Mouse (Mus musculus) forebrain, embryonic 12.5 days (tissue): Measurements from ENCODE around the gene Tnmd. TPM values are rescaled to one million over a fixed set of nuclear protein-coding genes. Genes with fewer than 3 reads are reported as not detected.

Source experiments
- ATAC-seq: fragments of 200-750 bp; cut with Nextera tagmentation; 2 replicates; pipeline ENCODE4 v1.8.0; 2017; ENCODE audit warnings: moderate TSS enrichment; ENCODE audit not compliant: low FRiP score
- H3K27ac ChIP-seq: fragments of 300-500 bp; sonication (generic); 2 replicates; pipeline ENCODE4 v1.5.1; 2016; ENCODE audit warnings: mild to moderate bottlenecking
- H3K27me3 ChIP-seq: fragments of 300-500 bp; sonication (generic); 2 replicates; pipeline ENCODE4 v1.6.1; 2016; ENCODE audit warnings: mild to moderate bottlenecking
- H3K36me3 ChIP-seq: fragments of 300-500 bp; sonication (generic); replicated peaks from 2 replicates; pipeline ENCODE4 v1.6.1; 2016; ENCODE audit warnings: mild to moderate bottlenecking
- H3K4me1 ChIP-seq: fragments of 300-500 bp; sonication (generic); 2 replicates; pipeline ENCODE4 v1.6.1; 2016
- H3K4me2 ChIP-seq: fragments of 300-500 bp; sonication (generic); 2 replicates; pipeline ENCODE4 v1.6.1; 2016; ENCODE audit warnings: mild to moderate bottlenecking, moderate library complexity
- H3K4me3 ChIP-seq: fragments of 300-500 bp; sonication (generic); replicated peaks from 2 replicates; pipeline ENCODE4 v1.5.1; 2016; ENCODE audit warnings: mild to moderate bottlenecking
- H3K9ac ChIP-seq: fragments of 300-500 bp; sonication (generic); 2 replicates; pipeline ENCODE4 v1.6.1; 2016; ENCODE audit warnings: mild to moderate bottlenecking
- H3K9me3 ChIP-seq: fragments of 300-500 bp; sonication (generic); 2 replicates; pipeline ENCODE4 v1.6.1; 2016
- WGBS: fragments of 180-500 bp; shearing (Covaris S2); methylation state at CpG from one replicate; pipeline ENCODE4 v1.1.7; 2016; 5-methylcytosine and 5-hydroxymethylcytosine counted together
- polyA plus RNA-seq: library from polyadenylated mRNA; unstranded; fragments of >200 nt; fragmentation: Nextera tagmentation; extraction: Ambion mirVana; gene quantifications from 2 replicates; pipeline ENCODE4 v1.2.1, GENCODE M21; 2016

Tnmd gene
- 8.0 and 12.8 TPM in 2 replicates for polyA plus RNA-seq

- no peaks in the 10 kb centered on the region for H3K9me3 ChIP-seq
- no peak within 1 kb of the TSS for H3K27ac ChIP-seq
- no peaks in the 10 kb centered on the region for H3K36me3 ChIP-seq
- no peaks in the 10 kb centered on the region for H3K4me1 ChIP-seq
- ATAC-seq: no peak
- H3K4me2 ChIP-seq: no peak within 1 kb of the TSS
- H3K27me3 ChIP-seq: 0 out of 2 replicates have a peak, but pooled peaks cover 3% of the 10 kb centered on the region
- 84% methylated on average over 5 of the region's 5 CpGs for WGBS
- no peak within 1 kb of the TSS for H3K9ac ChIP-seq
- H3K4me3 ChIP-seq: no peak within 1 kb of the TSS
These were observed at the start of gene Tnmd for GRCm38 (mm10) chrX:133850680-133851079. TSS of gene Tnmd (plus strand) at chrX:133850980.

- H3K27me3 ChIP-seq: 0 out of 2 replicates have a peak, but pooled peaks cover 3% of the 10 kb centered on the region
- no peaks in the 10 kb centered on the region for H3K9me3 ChIP-seq
- no peaks in the 10 kb centered on the region for H3K36me3 ChIP-seq
- no peak overlapping the region for H3K9ac ChIP-seq
- no peaks in the 10 kb centered on the region for H3K4me1 ChIP-seq
- H3K27ac ChIP-seq: no peak overlapping the region
- no peak overlapping the region for H3K4me3 ChIP-seq
- 94% methylated on average over 4 of the region's 4 CpGs for WGBS
- no peak for ATAC-seq
- H3K4me2 ChIP-seq: no peak overlapping the region
These were observed 2.9 kb downstream of the Tnmd start for GRCm38 (mm10) chrX:133853637-133854036.

- H3K9me3 ChIP-seq: no peaks in the 10 kb centered on the region
- no peak overlapping the region for H3K9ac ChIP-seq
- H3K4me2 ChIP-seq: no peak overlapping the region
- no peak overlapping the region for H3K4me3 ChIP-seq
- no peaks in the 10 kb centered on the region for H3K36me3 ChIP-seq
- H3K4me1 ChIP-seq: no peaks in the 10 kb centered on the region
- H3K27ac ChIP-seq: no peak overlapping the region
- WGBS: 95% methylated on average over 6 of the region's 6 CpGs
- H3K27me3 ChIP-seq: no peaks in the 10 kb centered on the region
- no peak for ATAC-seq
These were observed 19.0 kb downstream of the Tnmd start for GRCm38 (mm10) chrX:133869743-133870142.

- Histone ChIP-seq H3K4me2 (no peak overlapping the region), H3K27ac (no peak overlapping the region), H3K36me3 (0 out of 2 replicates have a peak, but pooled peaks cover 9% of the 10 kb centered on the region), H3K9ac (no peak overlapping the region), H3K4me3 (no peak overlapping the region), H3K4me1 (no peaks in the 10 kb centered on the region), H3K9me3 (no peaks in the 10 kb centered on the region), H3K27me3 (no peaks in the 10 kb centered on the region)
- 94% methylated on average over 3 of the region's 3 CpGs for WGBS
- ATAC-seq: no peak
These were observed 36.5 kb downstream of the Tnmd start for GRCm38 (mm10) chrX:133887308-133887707.

- H3K27me3 ChIP-seq: no peaks in the 10 kb centered on the region
- H3K9me3 ChIP-seq: no peaks in the 10 kb centered on the region
- ATAC-seq: no peak
- no peak overlapping the region for H3K4me2 ChIP-seq
- no peak overlapping the region for H3K27ac ChIP-seq
- no peaks in the 10 kb centered on the region for H3K4me1 ChIP-seq
- H3K4me3 ChIP-seq: no peak overlapping the region
- H3K36me3 ChIP-seq: 0 out of 2 replicates have a peak, but pooled peaks cover 9% of the 10 kb centered on the region
- no peak overlapping the region for H3K9ac ChIP-seq
- WGBS: 92% methylated on average over 5 of the region's 5 CpGs
These were observed 37.3 kb downstream of the Tnmd start for GRCm38 (mm10) chrX:133888111-133888510.

- Histone ChIP-seq H3K27me3 (0 out of 2 replicates have a peak, but pooled peaks cover 5% of the 10 kb centered on the region), H3K36me3 (peaks cover 14% of the 10 kb centered on the region), H3K9me3 (no peaks in the 10 kb centered on the region), H3K27ac (peak within 1 kb of the TSS; percentile 42; the same call in 1 of the 2 replicates), H3K4me2 (peak within 1 kb of the TSS; percentile 52), H3K9ac (peak within 1 kb of the TSS; percentile 70), H3K4me3 (peak within 1 kb of the TSS; percentile 55), H3K4me1 (no peaks in the 10 kb centered on the region)
- 29% methylated on average over 33 of the region's 33 CpGs for WGBS
- peak; percentile 96 for ATAC-seq
These were observed 47.3 kb downstream of the Tnmd start, which contains the start of gene Tspan6 for GRCm38 (mm10) chrX:133898014-133898542. TSS of gene Tspan6 (minus strand) at chrX:133898429.

- Histone ChIP-seq H3K27ac (no peak within 1 kb of the TSS), H3K4me2 (no peak within 1 kb of the TSS), H3K4me1 (no peaks in the 10 kb centered on the region), H3K4me3 (no peak within 1 kb of the TSS), H3K9me3 (no peaks in the 10 kb centered on the region), H3K27me3 (peaks cover 8% of the 10 kb centered on the region; the same call in 1 of the 2 replicates), H3K9ac (no peak within 1 kb of the TSS), H3K36me3 (no peaks in the 10 kb centered on the region)
- ATAC-seq: no peak
- 50% methylated on average over 3 of the region's 3 CpGs for WGBS
These were observed 57.5 kb downstream of the Tnmd start, which contains the start of gene Srpx2 for GRCm38 (mm10) chrX:133908261-133908660. TSS of gene Srpx2 (plus strand) at chrX:133908426.

GRCm38 (mm10) chrX:133911397-133912103 lies 60.8 kb downstream of the Tnmd start:
- H3K27ac ChIP-seq: no peak overlapping the region
- H3K36me3 ChIP-seq: no peaks in the 10 kb centered on the region
- ATAC-seq: no peak
- 33% methylated on average over 10 of the region's 10 CpGs for WGBS
- no peak overlapping the region for H3K4me2 ChIP-seq
- H3K9me3 ChIP-seq: no peaks in the 10 kb centered on the region
- peaks cover 8% of the 10 kb centered on the region; the same call in 1 of the 2 replicates for H3K27me3 ChIP-seq
- no peaks in the 10 kb centered on the region for H3K4me1 ChIP-seq
- no peak overlapping the region for H3K9ac ChIP-seq
- H3K4me3 ChIP-seq: no peak overlapping the region

- Histone ChIP-seq H3K27ac (no peak overlapping the region), H3K36me3 (no peaks in the 10 kb centered on the region), H3K27me3 (peaks cover 11% of the 10 kb centered on the region; the same call in 1 of the 2 replicates), H3K4me3 (no peak overlapping the region), H3K4me1 (no peaks in the 10 kb centered on the region), H3K9ac (no peak overlapping the region), H3K4me2 (no peak overlapping the region), H3K9me3 (no peaks in the 10 kb centered on the region)
- ATAC-seq: no peak
- WGBS: 93% methylated on average over 3 of the region's 3 CpGs
These were observed 62.2 kb downstream of the Tnmd start for GRCm38 (mm10) chrX:133913006-133913405.

- Histone ChIP-seq H3K27ac (no peak overlapping the region), H3K4me1 (no peaks in the 10 kb centered on the region), H3K27me3 (peaks cover 11% of the 10 kb centered on the region; the same call in 1 of the 2 replicates), H3K9ac (no peak overlapping the region), H3K9me3 (no peaks in the 10 kb centered on the region), H3K4me3 (no peak overlapping the region), H3K4me2 (no peak overlapping the region), H3K36me3 (no peaks in the 10 kb centered on the region)
- no peak for ATAC-seq
- 76% methylated on average over 7 of the region's 7 CpGs for WGBS
These were observed 63.4 kb downstream of the Tnmd start for GRCm38 (mm10) chrX:133914219-133914618.
